Mouse (Mus musculus): ENCODE data around the gene Mcpt9. TPM values are rescaled to one million over a fixed set of nuclear protein-coding genes. Genes with fewer than 3 reads are reported as not detected.

Mcpt9 gene
- polyA plus RNA-seq, 1 experiment from 2014 or later = not detected

Other genes starting within 250 kb of the Mcpt9 start
- 21.3 and 24.2 TPM in 2 replicates for gene Adcy4, start 246.4 kb downstream of the Mcpt9 start, polyA plus RNA-seq (2016; fragmentation: Nextera tagmentation; extraction: Ambion mirVana)
- 45.5 and 50.3 TPM in 2 replicates for gene Ripk3, start 241.6 kb downstream of the Mcpt9 start, polyA plus RNA-seq (2016; fragmentation: Nextera tagmentation; extraction: Ambion mirVana)
- gene Nfatc4, start 207.4 kb downstream of the Mcpt9 start, polyA plus RNA-seq (2016; fragmentation: Nextera tagmentation; extraction: Ambion mirVana) = 154 and 161 TPM in 2 replicates
- 41.4 and 41.7 TPM in 2 replicates for gene Nynrin, start 176.5 kb downstream of the Mcpt9 start, polyA plus RNA-seq (2016; fragmentation: Nextera tagmentation; extraction: Ambion mirVana)
- 0.28 and 0.42 TPM in 2 replicates for gene Cbln3, start 146.1 kb downstream of the Mcpt9 start, polyA plus RNA-seq (2016; fragmentation: Nextera tagmentation; extraction: Ambion mirVana)
- 31.6 and 31.8 TPM in 2 replicates for gene Khnyn, start 145.5 kb downstream of the Mcpt9 start, polyA plus RNA-seq (2016; fragmentation: Nextera tagmentation; extraction: Ambion mirVana)
- gene Sdr39u1, start 130.2 kb downstream of the Mcpt9 start, polyA plus RNA-seq (2016; fragmentation: Nextera tagmentation; extraction: Ambion mirVana) = 69.9 and 77.7 TPM in 2 replicates
- gene Cma1, start 85.8 kb downstream of the Mcpt9 start, polyA plus RNA-seq (2016; fragmentation: Nextera tagmentation; extraction: Ambion mirVana) = 0.60 and 0.85 TPM in 2 replicates
- gene Cma2, start 79.5 kb downstream of the Mcpt9 start, polyA plus RNA-seq (2016; fragmentation: Nextera tagmentation; extraction: Ambion mirVana) = not detected in 2 replicates
- gene Mcpt1, start 12.5 kb downstream of the Mcpt9 start, polyA plus RNA-seq (2016; fragmentation: Nextera tagmentation; extraction: Ambion mirVana) = not detected in 2 replicates
- not detected in 2 replicates for gene Mcpt2, start 11.5 kb upstream of the Mcpt9 start, polyA plus RNA-seq (2016; fragmentation: Nextera tagmentation; extraction: Ambion mirVana)
- not detected in 2 replicates for gene Mcpt4, start 31.8 kb upstream of the Mcpt9 start, polyA plus RNA-seq (2016; fragmentation: Nextera tagmentation; extraction: Ambion mirVana)
- gene Mcpt8, start 54.8 kb upstream of the Mcpt9 start, polyA plus RNA-seq (2016; fragmentation: Nextera tagmentation; extraction: Ambion mirVana) = not detected in 2 replicates
- gene Ctsg, start 72.1 kb upstream of the Mcpt9 start, polyA plus RNA-seq (2016; fragmentation: Nextera tagmentation; extraction: Ambion mirVana) = not detected in 2 replicates
- not detected in 2 replicates for gene Gzme, start 90.1 kb upstream of the Mcpt9 start, polyA plus RNA-seq (2016; fragmentation: Nextera tagmentation; extraction: Ambion mirVana)
- gene Gzmd, start 102.1 kb upstream of the Mcpt9 start, polyA plus RNA-seq (2016; fragmentation: Nextera tagmentation; extraction: Ambion mirVana) = not detected in 2 replicates
- not detected in 2 replicates for gene Gzmg, start 129.1 kb upstream of the Mcpt9 start, polyA plus RNA-seq (2016; fragmentation: Nextera tagmentation; extraction: Ambion mirVana)
- gene Gzmn, start 144.1 kb upstream of the Mcpt9 start, polyA plus RNA-seq (2016; fragmentation: Nextera tagmentation; extraction: Ambion mirVana) = not detected in 2 replicates
- not detected in 2 replicates for gene Gzmf, start 180.9 kb upstream of the Mcpt9 start, polyA plus RNA-seq (2016; fragmentation: Nextera tagmentation; extraction: Ambion mirVana)
- gene Gzmc, start 204.2 kb upstream of the Mcpt9 start, polyA plus RNA-seq (2016; fragmentation: Nextera tagmentation; extraction: Ambion mirVana) = not detected in 2 replicates
- 0.22 TPM in 1 of 2 replicates, not detected in the other for gene Gzmb, start 231.8 kb upstream of the Mcpt9 start, polyA plus RNA-seq (2016; fragmentation: Nextera tagmentation; extraction: Ambion mirVana)

Measured in embryonic facial prominence, embryonic 12.5 days (tissue).